Mouse (Mus musculus): ENCODE data around the gene Klhl31. TPM values are rescaled to one million over a fixed set of nuclear protein-coding genes. Genes with fewer than 3 reads are reported as not detected.
A peak's percentile ranks its signal among the peaks of the same experiment; 100 is the strongest.

Klhl31 gene
- polyA plus RNA-seq, 1 experiment from 2014 or later = 58.7 TPM

- 76% methylated on average over 5 of the region's 5 CpGs for WGBS
- ATAC-seq (ENCODE audit: insufficient number of reproducible peaks, insufficient read depth, low FRiP score, low read depth) = no peak
Measured at GRCm38 (mm10) chr9:77624171-77624570, 12.1 kb upstream of the Klhl31 start.

GRCm38 (mm10) chr9:77628676-77629075 lies 7.6 kb upstream of the Klhl31 start:
- Histone ChIP-seq H3K27me3 (ENCODE audit: control insufficient read depth, insufficient read depth, low read length) (no peaks in the 10 kb centered on the region), H3K9me3 (ENCODE audit: control insufficient read depth, low read length) (no peaks in the 10 kb centered on the region), H3K4me3 (ENCODE audit: control insufficient read depth in 1 of 2, insufficient read depth in 1 of 2, low read depth in 1 of 2, low read length in 2 of 2) (no peak overlapping the region), H3K36me3 (ENCODE audit: control insufficient read depth, insufficient read depth, low read length) (no peaks in the 10 kb centered on the region), H3K4me1 (ENCODE audit: control insufficient read depth in 2 of 2, insufficient read depth in 2 of 2, low read length in 2 of 2) (peaks cover 7 to 34% of the 10 kb centered on the region in 2 experiments), H3K4me2 (ENCODE audit: low read length) (peak overlapping the region; percentile 11; the same call in 1 of the 2 replicates), H3K27ac (replicated peaks in 1 of 2; ENCODE audit: control insufficient read depth in 1 of 2, insufficient read depth in 1 of 2, low read depth in 2 of 2, low read length in 2 of 2) (peak overlapping the region; percentile 75 to 82), H3K9ac (ENCODE audit: low read length) (no peak overlapping the region)
- peak; percentile 60; the same call in 1 of the 2 replicates for ATAC-seq (ENCODE audit: insufficient number of reproducible peaks, insufficient read depth, low FRiP score, low read depth)
- whole genome bisulfite sequencing = 28% methylated on average over 10 of the region's 10 CpGs

More at GRCm38 (mm10) chr9:77624171-77624570, 12.1 kb upstream of the Klhl31 start:
- Histone ChIP-seq H3K4me3 (ENCODE audit: control insufficient read depth in 1 of 2, insufficient read depth in 1 of 2, low read depth in 1 of 2, low read length in 2 of 2) (no peak overlapping the region), H3K9ac (ENCODE audit: low read length) (no peak overlapping the region), H3K27me3 (ENCODE audit: control insufficient read depth, insufficient read depth, low read length) (no peaks in the 10 kb centered on the region), H3K36me3 (ENCODE audit: control insufficient read depth, insufficient read depth, low read length) (no peaks in the 10 kb centered on the region), H3K4me2 (ENCODE audit: low read length) (no peak overlapping the region), H3K27ac (replicated peaks in 1 of 2; ENCODE audit: control insufficient read depth in 1 of 2, insufficient read depth in 1 of 2, low read depth in 2 of 2, low read length in 2 of 2) (no peak overlapping the region), H3K9me3 (ENCODE audit: control insufficient read depth, low read length) (no peaks in the 10 kb centered on the region), H3K4me1 (ENCODE audit: control insufficient read depth in 2 of 2, insufficient read depth in 2 of 2, low read length in 2 of 2) (peaks cover 7 to 27% of the 10 kb centered on the region in 2 experiments)

GRCm38 (mm10) chr9:77629708-77630107 lies 6.6 kb upstream of the Klhl31 start:
- H3K4me1 ChIP-seq (ENCODE audit: control insufficient read depth in 2 of 2, insufficient read depth in 2 of 2, low read length in 2 of 2) = peaks cover 7 to 34% of the 10 kb centered on the region in 2 experiments
- no peaks in the 10 kb centered on the region for H3K9me3 ChIP-seq (ENCODE audit: control insufficient read depth, low read length)
- no peak overlapping the region for H3K9ac ChIP-seq (ENCODE audit: low read length)
- no peak overlapping the region for H3K27ac ChIP-seq (replicated peaks in 1 of 2; ENCODE audit: control insufficient read depth in 1 of 2, insufficient read depth in 1 of 2, low read depth in 2 of 2, low read length in 2 of 2)
- H3K27me3 ChIP-seq (ENCODE audit: control insufficient read depth, insufficient read depth, low read length) = no peaks in the 10 kb centered on the region
- H3K36me3 ChIP-seq (ENCODE audit: control insufficient read depth, insufficient read depth, low read length) = no peaks in the 10 kb centered on the region
- ATAC-seq (ENCODE audit: insufficient number of reproducible peaks, insufficient read depth, low FRiP score, low read depth) = no peak
- WGBS = 29% methylated on average over 5 of the region's 5 CpGs
- H3K4me2 ChIP-seq (ENCODE audit: low read length) = no peak overlapping the region; the same call in 1 of the 2 replicates
- H3K4me3 ChIP-seq (ENCODE audit: control insufficient read depth in 1 of 2, insufficient read depth in 1 of 2, low read depth in 1 of 2, low read length in 2 of 2) = no peak overlapping the region

- 50% methylated on average over 7 of the region's 7 CpGs for WGBS
- Histone ChIP-seq H3K9ac (ENCODE audit: low read length) (no peak overlapping the region), H3K27ac (replicated peaks in 1 of 2; ENCODE audit: control insufficient read depth in 1 of 2, insufficient read depth in 1 of 2, low read depth in 2 of 2, low read length in 2 of 2) (peak overlapping the region in 1 of 2 experiments; percentile 21; a peak in 1 of 4 replicates)
Measured at GRCm38 (mm10) chr9:77630764-77631163, 5.5 kb upstream of the Klhl31 start.

GRCm38 (mm10) chr9:77632432-77632831 lies 3.9 kb upstream of the Klhl31 start:
- 87% methylated on average over 3 of the region's 3 CpGs for WGBS
- ATAC-seq (ENCODE audit: insufficient number of reproducible peaks, insufficient read depth, low FRiP score, low read depth) = no peak

More at GRCm38 (mm10) chr9:77630764-77631163, 5.5 kb upstream of the Klhl31 start:
- Histone ChIP-seq H3K4me2 (ENCODE audit: low read length) (no peak overlapping the region), H3K4me3 (ENCODE audit: control insufficient read depth in 1 of 2, insufficient read depth in 1 of 2, low read depth in 1 of 2, low read length in 2 of 2) (no peak overlapping the region), H3K36me3 (ENCODE audit: control insufficient read depth, insufficient read depth, low read length) (no peaks in the 10 kb centered on the region), H3K9me3 (ENCODE audit: control insufficient read depth, low read length) (no peaks in the 10 kb centered on the region), H3K4me1 (ENCODE audit: control insufficient read depth in 2 of 2, insufficient read depth in 2 of 2, low read length in 2 of 2) (peaks cover 7 to 35% of the 10 kb centered on the region in 2 experiments), H3K27me3 (ENCODE audit: control insufficient read depth, insufficient read depth, low read length) (no peaks in the 10 kb centered on the region)
- no peak for ATAC-seq (ENCODE audit: insufficient number of reproducible peaks, insufficient read depth, low FRiP score, low read depth)

GRCm38 (mm10) chr9:77636003-77636402 lies 297 bp upstream of the Klhl31 start:
- 52% methylated on average over 5 of the region's 5 CpGs for WGBS
- Histone ChIP-seq H3K9me3 (ENCODE audit: control insufficient read depth, low read length) (no peaks in the 10 kb centered on the region), H3K27me3 (ENCODE audit: control insufficient read depth, insufficient read depth, low read length) (no peaks in the 10 kb centered on the region), H3K4me1 (ENCODE audit: control insufficient read depth in 2 of 2, insufficient read depth in 2 of 2, low read length in 2 of 2) (peaks cover 4 to 12% of the 10 kb centered on the region in 2 experiments; a peak in 3 of 4 replicates), H3K4me2 (ENCODE audit: low read length) (peak overlapping the region; percentile 74), H3K4me3 (ENCODE audit: control insufficient read depth in 1 of 2, insufficient read depth in 1 of 2, low read depth in 1 of 2, low read length in 2 of 2) (peak overlapping the region; percentile 43 to 86), H3K27ac (replicated peaks in 1 of 2; ENCODE audit: control insufficient read depth in 1 of 2, insufficient read depth in 1 of 2, low read depth in 2 of 2, low read length in 2 of 2) (peak overlapping the region; percentile 96 to 100), H3K36me3 (ENCODE audit: control insufficient read depth, insufficient read depth, low read length) (peaks cover 11% of the 10 kb centered on the region), H3K9ac (ENCODE audit: low read length) (peak overlapping the region; percentile 74)
- no peak for ATAC-seq (ENCODE audit: insufficient number of reproducible peaks, insufficient read depth, low FRiP score, low read depth)

More at GRCm38 (mm10) chr9:77632432-77632831, 3.9 kb upstream of the Klhl31 start:
- no peaks in the 10 kb centered on the region for H3K36me3 ChIP-seq (ENCODE audit: control insufficient read depth, insufficient read depth, low read length)
- H3K4me1 ChIP-seq (ENCODE audit: control insufficient read depth in 2 of 2, insufficient read depth in 2 of 2, low read length in 2 of 2) = peaks cover 9 to 33% of the 10 kb centered on the region in 2 experiments
- no peak overlapping the region for H3K9ac ChIP-seq (ENCODE audit: low read length)
- no peak overlapping the region for H3K27ac ChIP-seq (replicated peaks in 1 of 2; ENCODE audit: control insufficient read depth in 1 of 2, insufficient read depth in 1 of 2, low read depth in 2 of 2, low read length in 2 of 2)
- H3K9me3 ChIP-seq (ENCODE audit: control insufficient read depth, low read length) = no peaks in the 10 kb centered on the region
- H3K27me3 ChIP-seq (ENCODE audit: control insufficient read depth, insufficient read depth, low read length) = no peaks in the 10 kb centered on the region
- no peak overlapping the region for H3K4me3 ChIP-seq (ENCODE audit: control insufficient read depth in 1 of 2, insufficient read depth in 1 of 2, low read depth in 1 of 2, low read length in 2 of 2)
- H3K4me2 ChIP-seq (ENCODE audit: low read length) = no peak overlapping the region

- peak overlapping the region; percentile 43 to 65 for H3K4me3 ChIP-seq (ENCODE audit: control insufficient read depth in 1 of 2, insufficient read depth in 1 of 2, low read depth in 1 of 2, low read length in 2 of 2)
- peaks cover 4 to 12% of the 10 kb centered on the region in 2 experiments; a peak in 3 of 4 replicates for H3K4me1 ChIP-seq (ENCODE audit: control insufficient read depth in 2 of 2, insufficient read depth in 2 of 2, low read length in 2 of 2)
- WGBS = 17% methylated on average over 10 of the region's 10 CpGs
- ATAC-seq (ENCODE audit: insufficient number of reproducible peaks, insufficient read depth, low FRiP score, low read depth) = peak; percentile 58
- H3K27me3 ChIP-seq (ENCODE audit: control insufficient read depth, insufficient read depth, low read length) = no peaks in the 10 kb centered on the region
- H3K36me3 ChIP-seq (ENCODE audit: control insufficient read depth, insufficient read depth, low read length) = peaks cover 11% of the 10 kb centered on the region
- peak overlapping the region; percentile 74 for H3K9ac ChIP-seq (ENCODE audit: low read length)
- H3K4me2 ChIP-seq (ENCODE audit: low read length) = peak overlapping the region; percentile 74
- H3K27ac ChIP-seq (replicated peaks in 1 of 2; ENCODE audit: control insufficient read depth in 1 of 2, insufficient read depth in 1 of 2, low read depth in 2 of 2, low read length in 2 of 2) = peak overlapping the region; percentile 89 to 96
- no peaks in the 10 kb centered on the region for H3K9me3 ChIP-seq (ENCODE audit: control insufficient read depth, low read length)
Measured at GRCm38 (mm10) chr9:77637357-77637756, 1.1 kb downstream of the Klhl31 start.

GRCm38 (mm10) chr9:77645176-77645575 lies 8.9 kb downstream of the Klhl31 start:
- Histone ChIP-seq H3K9me3 (ENCODE audit: control insufficient read depth, low read length) (no peaks in the 10 kb centered on the region), H3K4me1 (ENCODE audit: control insufficient read depth in 2 of 2, insufficient read depth in 2 of 2, low read length in 2 of 2) (no peaks in the 10 kb centered on the region), H3K9ac (ENCODE audit: low read length) (no peak overlapping the region), H3K4me2 (ENCODE audit: low read length) (no peak overlapping the region), H3K27ac (replicated peaks in 1 of 2; ENCODE audit: control insufficient read depth in 1 of 2, insufficient read depth in 1 of 2, low read depth in 2 of 2, low read length in 2 of 2) (no peak overlapping the region), H3K4me3 (ENCODE audit: control insufficient read depth in 1 of 2, insufficient read depth in 1 of 2, low read depth in 1 of 2, low read length in 2 of 2) (no peak overlapping the region), H3K36me3 (ENCODE audit: control insufficient read depth, insufficient read depth, low read length) (peaks cover 16% of the 10 kb centered on the region), H3K27me3 (ENCODE audit: control insufficient read depth, insufficient read depth, low read length) (no peaks in the 10 kb centered on the region)
- no peak for ATAC-seq (ENCODE audit: insufficient number of reproducible peaks, insufficient read depth, low FRiP score, low read depth)
- 51% methylated on average over 2 of the region's 2 CpGs for WGBS
